Mouse (Mus musculus): ENCODE measurements around the gene Foxc1. TPM values are rescaled to one million over a fixed set of nuclear protein-coding genes. Genes with fewer than 3 reads are reported as not detected.

Foxc1 gene
- polyA plus RNA-seq, 1 experiment from 2014 or later = 11.6 TPM

- Histone ChIP-seq H3K36me3 (no peaks in the 10 kb centered on the region), H3K4me1 (peaks cover 15% of the 10 kb centered on the region; the same call in 1 of the 2 replicates), H3K27me3 (peaks cover 1% of the 10 kb centered on the region; the same call in 1 of the 2 replicates), H3K27ac (no peak overlapping the region), H3K9me3 (no peaks in the 10 kb centered on the region), H3K4me2 (replicated peaks) (peak overlapping the region; percentile 42), H3K9ac (no peak overlapping the region), H3K4me3 (no peak overlapping the region)
- no peak for ATAC-seq (ENCODE audit: insufficient number of reproducible peaks, insufficient read depth, low FRiP score, low TSS enrichment)
- WGBS = 23% methylated on average over 5 of the region's 5 CpGs
These were observed 13.3 kb upstream of the Foxc1 start for GRCm38 (mm10) chr13:31793163-31793562.

- Histone ChIP-seq H3K4me2 (replicated peaks) (no peak overlapping the region), H3K27ac (no peak overlapping the region), H3K36me3 (no peaks in the 10 kb centered on the region), H3K27me3 (peaks cover 42% of the 10 kb centered on the region), H3K9ac (no peak overlapping the region), H3K4me1 (peaks cover 31% of the 10 kb centered on the region), H3K4me3 (no peak overlapping the region), H3K9me3 (no peaks in the 10 kb centered on the region)
- ATAC-seq (ENCODE audit: insufficient number of reproducible peaks, insufficient read depth, low FRiP score, low TSS enrichment) = no peak
- WGBS = 61% methylated on average over 10 of the region's 10 CpGs
These were observed 9.1 kb upstream of the Foxc1 start for GRCm38 (mm10) chr13:31797346-31797745.

- peaks cover 49% of the 10 kb centered on the region for H3K27me3 ChIP-seq
- no peak overlapping the region for H3K4me2 ChIP-seq (replicated peaks)
- ATAC-seq (ENCODE audit: insufficient number of reproducible peaks, insufficient read depth, low FRiP score, low TSS enrichment) = no peak
- H3K27ac ChIP-seq = 0 out of 2 replicates have a peak overlapping the region, but pooled peaks have one; percentile 31
- no peaks in the 10 kb centered on the region for H3K36me3 ChIP-seq
- H3K9me3 ChIP-seq = no peaks in the 10 kb centered on the region
- H3K4me1 ChIP-seq = peaks cover 29% of the 10 kb centered on the region
- H3K4me3 ChIP-seq = no peak overlapping the region
- WGBS = 17% methylated on average over 9 of the region's 9 CpGs
- H3K9ac ChIP-seq = no peak overlapping the region
These were observed 8.4 kb upstream of the Foxc1 start for GRCm38 (mm10) chr13:31798075-31798474.

- Histone ChIP-seq H3K4me3 (peak overlapping the region; percentile 35), H3K9ac (peak overlapping the region; percentile 50), H3K4me1 (peaks cover 22% of the 10 kb centered on the region), H3K27ac (no peak overlapping the region), H3K27me3 (peaks cover 71% of the 10 kb centered on the region), H3K36me3 (no peaks in the 10 kb centered on the region), H3K4me2 (replicated peaks) (peak overlapping the region; percentile 67), H3K9me3 (no peaks in the 10 kb centered on the region)
- WGBS = 1% methylated on average over 43 of the region's 43 CpGs
- ATAC-seq (ENCODE audit: insufficient number of reproducible peaks, insufficient read depth, low FRiP score, low TSS enrichment) = peak; percentile 65; the same call in 1 of the 2 replicates
These were observed 5.6 kb upstream of the Foxc1 start for GRCm38 (mm10) chr13:31800581-31801576.

GRCm38 (mm10) chr13:31801703-31802305 lies 4.6 kb upstream of the Foxc1 start:
- no peak for ATAC-seq (ENCODE audit: insufficient number of reproducible peaks, insufficient read depth, low FRiP score, low TSS enrichment)
- WGBS = 4% methylated on average over 25 of the region's 25 CpGs
- no peak overlapping the region for H3K27ac ChIP-seq
- peak overlapping the region; percentile 35 for H3K4me3 ChIP-seq
- H3K9me3 ChIP-seq = no peaks in the 10 kb centered on the region
- peaks cover 22% of the 10 kb centered on the region for H3K4me1 ChIP-seq
- peak overlapping the region; percentile 50 for H3K9ac ChIP-seq
- H3K4me2 ChIP-seq (replicated peaks) = peak overlapping the region; percentile 67
- H3K27me3 ChIP-seq = peaks cover 74% of the 10 kb centered on the region
- H3K36me3 ChIP-seq = no peaks in the 10 kb centered on the region

- 8% methylated on average over 5 of the region's 5 CpGs for WGBS
- H3K27ac ChIP-seq = no peak overlapping the region
- no peaks in the 10 kb centered on the region for H3K36me3 ChIP-seq
- ATAC-seq (ENCODE audit: insufficient number of reproducible peaks, insufficient read depth, low FRiP score, low TSS enrichment) = no peak
- no peak overlapping the region for H3K9ac ChIP-seq
- peaks cover 23% of the 10 kb centered on the region for H3K4me1 ChIP-seq
- no peak overlapping the region for H3K4me2 ChIP-seq (replicated peaks)
- H3K9me3 ChIP-seq = no peaks in the 10 kb centered on the region
- H3K27me3 ChIP-seq = peaks cover 74% of the 10 kb centered on the region
- H3K4me3 ChIP-seq = no peak overlapping the region
These were observed 4.0 kb upstream of the Foxc1 start for GRCm38 (mm10) chr13:31802447-31802846.

- peaks cover 78% of the 10 kb centered on the region for H3K27me3 ChIP-seq
- no peak overlapping the region for H3K9ac ChIP-seq
- ATAC-seq (ENCODE audit: insufficient number of reproducible peaks, insufficient read depth, low FRiP score, low TSS enrichment) = no peak
- peak overlapping the region; percentile 87 for H3K4me2 ChIP-seq (replicated peaks)
- H3K4me3 ChIP-seq = 0 out of 2 replicates have a peak overlapping the region, but pooled peaks have one; percentile 9
- peaks cover 18% of the 10 kb centered on the region for H3K4me1 ChIP-seq
- under 1% methylated on average over 31 of the region's 31 CpGs for WGBS
- H3K36me3 ChIP-seq = no peaks in the 10 kb centered on the region
- H3K27ac ChIP-seq = no peak overlapping the region
- H3K9me3 ChIP-seq = no peaks in the 10 kb centered on the region
These were observed 3.0 kb upstream of the Foxc1 start for GRCm38 (mm10) chr13:31803166-31804093.

- Histone ChIP-seq H3K9ac (no peak overlapping the region), H3K4me2 (replicated peaks) (peak overlapping the region; percentile 87)
These were observed 1.9 kb upstream of the Foxc1 start for GRCm38 (mm10) chr13:31804571-31804970.

GRCm38 (mm10) chr13:31805831-31806427 lies 504 bp upstream of the Foxc1 start:
- Histone ChIP-seq H3K4me3 (peak overlapping the region; percentile 68), H3K27ac (peak overlapping the region; percentile 98), H3K27me3 (peaks cover 61% of the 10 kb centered on the region), H3K4me1 (peaks cover 18% of the 10 kb centered on the region), H3K9me3 (no peaks in the 10 kb centered on the region), H3K4me2 (replicated peaks) (peak overlapping the region; percentile 87), H3K36me3 (no peaks in the 10 kb centered on the region), H3K9ac (peak overlapping the region; percentile 95)
- WGBS = under 1% methylated on average over 34 of the region's 34 CpGs
- ATAC-seq (ENCODE audit: insufficient number of reproducible peaks, insufficient read depth, low FRiP score, low TSS enrichment) = peak; percentile 18; the same call in 1 of the 2 replicates

More at GRCm38 (mm10) chr13:31804571-31804970, 1.9 kb upstream of the Foxc1 start:
- ATAC-seq (ENCODE audit: insufficient number of reproducible peaks, insufficient read depth, low FRiP score, low TSS enrichment) = no peak
- Histone ChIP-seq H3K9me3 (no peaks in the 10 kb centered on the region), H3K36me3 (no peaks in the 10 kb centered on the region), H3K4me3 (no peak overlapping the region), H3K27ac (no peak overlapping the region), H3K27me3 (peaks cover 70% of the 10 kb centered on the region), H3K4me1 (peaks cover 17% of the 10 kb centered on the region)
- 5% methylated on average over 7 of the region's 7 CpGs for WGBS

- Histone ChIP-seq H3K9me3 (no peaks in the 10 kb centered on the region), H3K4me2 (replicated peaks) (peak overlapping the region; percentile 87), H3K4me3 (peak overlapping the region; percentile 68), H3K4me1 (peaks cover 12% of the 10 kb centered on the region), H3K36me3 (no peaks in the 10 kb centered on the region), H3K9ac (peak overlapping the region; percentile 95), H3K27me3 (peaks cover 61% of the 10 kb centered on the region), H3K27ac (peak overlapping the region; percentile 98)
- ATAC-seq (ENCODE audit: insufficient number of reproducible peaks, insufficient read depth, low FRiP score, low TSS enrichment) = peak; percentile 22; the same call in 1 of the 2 replicates
- under 1% methylated on average over 87 of the region's 101 CpGs for WGBS
These were observed 680 bp downstream of the Foxc1 start for GRCm38 (mm10) chr13:31806890-31807735.
